Mouse (Mus musculus): ENCODE results near the gene Sdhb. TPM values are rescaled to one million over a fixed set of nuclear protein-coding genes. Genes with fewer than 3 reads are reported as not detected.

The Sdhb gene
- polyA plus RNA-seq, 1 experiment, result 122 TPM

GRCm38 (mm10) chr4:140922508-140922907 lies 38.5 kb upstream of the Sdhb start:
- no peak for TF ChIP-seq CTCF (IDR thresholded peaks at IDR 0.05; ENCODE audit: borderline replicate concordance, insufficient read depth, low read length)

GRCm38 (mm10) chr4:140925648-140926047 lies 35.4 kb upstream of the Sdhb start:
- TF ChIP-seq CTCF (IDR thresholded peaks at IDR 0.05; ENCODE audit: borderline replicate concordance, insufficient read depth, low read length), result no peak
- TF ChIP-seq POLR2A (IDR thresholded peaks at IDR 0.05; ENCODE audit: low read depth, low read length), result no peak
- no peak overlapping the region for H3K27ac ChIP-seq (ENCODE audit: insufficient read depth, low read length)
- no peaks in the 10 kb centered on the region for H3K4me1 ChIP-seq (ENCODE audit: control insufficient read depth, insufficient read depth, low read length)
- H3K4me3 ChIP-seq (ENCODE audit: insufficient read depth, low read length), result no peak overlapping the region

More at GRCm38 (mm10) chr4:140922508-140922907, 38.5 kb upstream of the Sdhb start:
- Histone ChIP-seq H3K27ac (ENCODE audit: insufficient read depth, low read length) (no peak overlapping the region), H3K4me3 (ENCODE audit: insufficient read depth, low read length) (no peak overlapping the region), H3K4me1 (ENCODE audit: control insufficient read depth, insufficient read depth, low read length) (no peaks in the 10 kb centered on the region)

DNA sequence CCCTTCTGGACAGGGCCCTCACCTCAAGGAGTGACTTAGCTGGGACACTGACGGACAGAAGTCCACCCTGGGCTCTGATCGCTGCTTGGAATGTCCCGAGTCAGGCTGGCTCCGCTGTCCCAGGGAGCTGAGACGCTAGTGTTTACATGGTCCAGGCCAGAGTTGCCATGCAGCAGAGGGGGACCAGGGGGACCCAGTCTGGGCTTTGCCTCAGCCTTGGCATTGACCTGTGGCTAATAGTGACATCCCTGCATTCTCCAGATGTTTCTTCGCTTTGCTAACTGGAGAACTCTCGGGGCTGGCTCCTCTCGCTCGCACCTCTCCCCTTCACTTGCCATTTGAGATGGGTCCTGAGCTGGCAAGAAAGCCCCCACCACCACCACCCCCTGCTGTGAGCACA lies 32.7 kb upstream of the Sdhb start:
- Histone ChIP-seq H3K4me3 (ENCODE audit: insufficient read depth, low read length) (no peak overlapping the region), H3K4me1 (ENCODE audit: control insufficient read depth, insufficient read depth, low read length) (no peaks in the 10 kb centered on the region), H3K27ac (ENCODE audit: insufficient read depth, low read length) (no peak overlapping the region)
- TF ChIP-seq POLR2A (IDR thresholded peaks at IDR 0.05; ENCODE audit: low read depth, low read length), result no peak
- no peak for TF ChIP-seq CTCF (IDR thresholded peaks at IDR 0.05; ENCODE audit: borderline replicate concordance, insufficient read depth, low read length)

DNA sequence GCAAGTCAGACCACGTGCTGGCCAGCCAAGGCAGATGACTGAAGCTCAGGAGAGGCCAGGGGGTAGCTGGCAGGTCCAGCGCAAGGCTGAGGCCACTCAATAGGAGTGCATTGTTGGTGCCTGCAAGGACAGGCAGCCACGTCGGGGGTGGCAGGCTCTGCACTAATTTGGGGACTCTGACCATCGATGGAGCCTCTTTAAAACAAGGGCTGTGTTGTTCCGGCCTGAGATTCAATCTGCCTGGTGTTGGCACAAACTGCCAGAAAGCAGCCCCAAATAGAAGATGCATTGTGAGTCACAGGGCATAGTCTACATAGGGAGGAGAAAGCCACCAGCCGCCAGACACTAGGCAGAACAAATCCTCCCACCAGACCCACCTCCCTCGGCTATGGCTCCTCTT lies 31.3 kb upstream of the Sdhb start:
- Histone ChIP-seq H3K27ac (ENCODE audit: insufficient read depth, low read length) (no peak overlapping the region), H3K4me3 (ENCODE audit: insufficient read depth, low read length) (no peak overlapping the region), H3K4me1 (ENCODE audit: control insufficient read depth, insufficient read depth, low read length) (no peaks in the 10 kb centered on the region)
- TF ChIP-seq CTCF (IDR thresholded peaks at IDR 0.05; ENCODE audit: borderline replicate concordance, insufficient read depth, low read length), result no peak
- no peak for TF ChIP-seq POLR2A (IDR thresholded peaks at IDR 0.05; ENCODE audit: low read depth, low read length)

- Histone ChIP-seq H3K4me1 (ENCODE audit: control insufficient read depth, insufficient read depth, low read length) (no peaks in the 10 kb centered on the region), H3K4me3 (ENCODE audit: insufficient read depth, low read length) (no peak overlapping the region)
- TF ChIP-seq POLR2A (IDR thresholded peaks at IDR 0.05; ENCODE audit: low read depth, low read length), result no peak
- no peak for TF ChIP-seq CTCF (IDR thresholded peaks at IDR 0.05; ENCODE audit: borderline replicate concordance, insufficient read depth, low read length)
Observed at GRCm38 (mm10) chr4:140930900-140931470, 30.0 kb upstream of the Sdhb start.

GRCm38 (mm10) chr4:140935643-140936042 lies 25.4 kb upstream of the Sdhb start:
- TF ChIP-seq POLR2A (IDR thresholded peaks at IDR 0.05; ENCODE audit: low read depth, low read length), result no peak
- no peak for TF ChIP-seq CTCF (IDR thresholded peaks at IDR 0.05; ENCODE audit: borderline replicate concordance, insufficient read depth, low read length)
- Histone ChIP-seq H3K4me1 (ENCODE audit: control insufficient read depth, insufficient read depth, low read length) (no peaks in the 10 kb centered on the region), H3K27ac (ENCODE audit: insufficient read depth, low read length) (no peak overlapping the region), H3K4me3 (ENCODE audit: insufficient read depth, low read length) (no peak overlapping the region)

More at GRCm38 (mm10) chr4:140930900-140931470, 30.0 kb upstream of the Sdhb start:
- H3K27ac ChIP-seq (ENCODE audit: insufficient read depth, low read length), result no peak overlapping the region

DNA sequence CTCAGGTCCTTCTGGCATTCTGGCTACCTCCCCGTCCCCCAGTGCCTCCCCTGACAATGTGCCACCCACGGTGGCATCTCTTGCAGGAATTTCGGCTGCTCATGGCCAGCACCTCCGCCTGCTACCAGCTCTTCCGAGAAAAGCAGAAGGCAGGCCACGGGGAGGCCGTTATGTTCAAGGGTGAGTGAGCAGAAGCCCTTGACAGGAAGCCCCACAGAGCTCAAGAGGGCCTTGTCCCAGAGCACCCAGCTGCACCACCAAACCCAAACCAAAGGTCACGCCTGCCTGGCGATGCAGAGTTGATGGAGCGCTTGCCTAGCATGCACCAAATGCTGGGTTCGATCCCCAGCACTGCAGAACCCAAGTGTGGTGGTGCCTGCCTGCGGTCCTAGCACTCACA lies 16.6 kb upstream of the Sdhb start:
- Histone ChIP-seq H3K4me1 (ENCODE audit: control insufficient read depth, insufficient read depth, low read length) (no peaks in the 10 kb centered on the region), H3K4me3 (ENCODE audit: insufficient read depth, low read length) (no peak overlapping the region), H3K27ac (ENCODE audit: insufficient read depth, low read length) (no peak overlapping the region)
- TF ChIP-seq POLR2A (IDR thresholded peaks at IDR 0.05; ENCODE audit: low read depth, low read length), result no peak
- no peak for TF ChIP-seq CTCF (IDR thresholded peaks at IDR 0.05; ENCODE audit: borderline replicate concordance, insufficient read depth, low read length)

DNA sequence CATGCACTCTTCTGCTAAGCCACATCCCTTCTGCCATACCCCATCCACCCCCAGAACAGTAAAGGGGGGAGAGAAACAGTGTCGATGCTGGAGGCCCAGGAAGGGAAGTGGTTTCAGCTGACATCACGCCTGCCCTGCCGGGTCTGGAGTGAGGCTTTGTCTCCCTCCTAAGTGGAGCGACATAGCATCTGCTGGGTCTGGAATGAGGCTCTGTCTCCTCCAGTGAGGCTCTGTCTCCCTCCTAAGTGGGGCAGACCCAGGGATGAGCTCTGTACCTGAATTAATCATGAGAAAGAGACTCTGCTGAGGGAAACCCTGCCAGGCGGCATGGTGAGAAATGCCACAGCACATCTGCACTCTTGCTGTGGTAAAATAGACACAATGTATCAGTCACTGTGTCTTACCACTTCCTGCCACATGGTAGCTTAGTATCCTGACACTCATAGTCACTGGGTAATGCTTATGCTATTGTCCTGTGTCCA lies 16.0 kb upstream of the Sdhb start:
- Histone ChIP-seq H3K4me3 (ENCODE audit: insufficient read depth, low read length) (no peak overlapping the region), H3K27ac (ENCODE audit: insufficient read depth, low read length) (no peak overlapping the region), H3K4me1 (ENCODE audit: control insufficient read depth, insufficient read depth, low read length) (no peaks in the 10 kb centered on the region)
- no peak for TF ChIP-seq CTCF (IDR thresholded peaks at IDR 0.05; ENCODE audit: borderline replicate concordance, insufficient read depth, low read length)
- TF ChIP-seq POLR2A (IDR thresholded peaks at IDR 0.05; ENCODE audit: low read depth, low read length), result no peak

GRCm38 (mm10) chr4:140945571-140945970 lies 15.4 kb upstream of the Sdhb start:
- TF ChIP-seq POLR2A (IDR thresholded peaks at IDR 0.05; ENCODE audit: low read depth, low read length), result no peak
- TF ChIP-seq CTCF (IDR thresholded peaks at IDR 0.05; ENCODE audit: borderline replicate concordance, insufficient read depth, low read length), result no peak
- Histone ChIP-seq H3K27ac (ENCODE audit: insufficient read depth, low read length) (no peak overlapping the region), H3K4me3 (ENCODE audit: insufficient read depth, low read length) (no peak overlapping the region), H3K4me1 (ENCODE audit: control insufficient read depth, insufficient read depth, low read length) (no peaks in the 10 kb centered on the region)

GRCm38 (mm10) chr4:140946048-140946447 lies 15.0 kb upstream of the Sdhb start:
- Histone ChIP-seq H3K4me1 (ENCODE audit: control insufficient read depth, insufficient read depth, low read length) (no peaks in the 10 kb centered on the region), H3K4me3 (ENCODE audit: insufficient read depth, low read length) (no peak overlapping the region), H3K27ac (ENCODE audit: insufficient read depth, low read length) (no peak overlapping the region)
- TF ChIP-seq POLR2A (IDR thresholded peaks at IDR 0.05; ENCODE audit: low read depth, low read length), result no peak
- TF ChIP-seq CTCF (IDR thresholded peaks at IDR 0.05; ENCODE audit: borderline replicate concordance, insufficient read depth, low read length), result no peak
